Mouse (Mus musculus): ENCODE measurements around the gene C77080. TPM values are rescaled to one million over a fixed set of nuclear protein-coding genes. Genes with fewer than 3 reads are reported as not detected.
"Not testable (repeated sequence)": the region's sequence is repeated elsewhere in the genome, so short reads cannot be mapped to it uniquely, and the experiment has no call there.

C77080 gene
- polyA plus RNA-seq, 1 experiment = 8.7 TPM

- H3K27me3 ChIP-seq (replicated peaks) = peaks cover 49% of the 10 kb centered on the region
- H3K9me3 ChIP-seq = no peaks in the 10 kb centered on the region
- TF ChIP-seq GATA1 (IDR thresholded peaks at IDR 0.05; ENCODE audit: borderline replicate concordance, low read length) = no peak
- peaks cover 78% of the 10 kb centered on the region for H3K36me3 ChIP-seq (replicated peaks; ENCODE audit: low read length)
- peaks cover 11% of the 10 kb centered on the region for H3K4me1 ChIP-seq
- no peak overlapping the region for H3K4me3 ChIP-seq (replicated peaks)
Measured at GRCm38 (mm10) chr4:129222019-129222925, 38.9 kb downstream of the C77080 start.

GRCm38 (mm10) chr4:129221097-129222010 lies 39.9 kb downstream of the C77080 start:
- no peak for TF ChIP-seq GATA1 (IDR thresholded peaks at IDR 0.05; ENCODE audit: borderline replicate concordance, low read length)
- no peak for TF ChIP-seq FLI1 (IDR thresholded peaks at IDR 0.05; ENCODE audit: low read length)
- H3K27me3 ChIP-seq (replicated peaks) = peaks cover 40% of the 10 kb centered on the region
- H3K4me3 ChIP-seq (replicated peaks) = no peak overlapping the region
- H3K9me3 ChIP-seq = no peaks in the 10 kb centered on the region
- peaks cover 7% of the 10 kb centered on the region for H3K4me1 ChIP-seq
- peaks cover 88% of the 10 kb centered on the region for H3K36me3 ChIP-seq (replicated peaks; ENCODE audit: low read length)

- H3K4me3 ChIP-seq (replicated peaks) = no peak overlapping the region
- peaks cover 96% of the 10 kb centered on the region for H3K36me3 ChIP-seq (replicated peaks; ENCODE audit: low read length)
- TF ChIP-seq FLI1 (IDR thresholded peaks at IDR 0.05; ENCODE audit: low read length) (no peak), GATA1 (IDR thresholded peaks at IDR 0.05; ENCODE audit: borderline replicate concordance, low read length) (no peak)
Measured at GRCm38 (mm10) chr4:129220376-129221089, 40.7 kb downstream of the C77080 start.

GRCm38 (mm10) chr4:129219198-129219597 lies 42.0 kb downstream of the C77080 start:
- peaks cover 2% of the 10 kb centered on the region; the same call in 1 of the 2 replicates for H3K4me1 ChIP-seq
- H3K36me3 ChIP-seq (replicated peaks; ENCODE audit: low read length) = peaks cover 98% of the 10 kb centered on the region
- TF ChIP-seq GATA1 (IDR thresholded peaks at IDR 0.05; ENCODE audit: borderline replicate concordance, low read length) (no peak), FLI1 (IDR thresholded peaks at IDR 0.05; ENCODE audit: low read length) (no peak)
- H3K4me3 ChIP-seq (replicated peaks) = no peak overlapping the region
- H3K9me3 ChIP-seq = no peaks in the 10 kb centered on the region
- peaks cover 20% of the 10 kb centered on the region for H3K27me3 ChIP-seq (replicated peaks)

More at GRCm38 (mm10) chr4:129220376-129221089, 40.7 kb downstream of the C77080 start:
- Histone ChIP-seq H3K4me1 (peaks cover 3% of the 10 kb centered on the region; the same call in 1 of the 2 replicates), H3K9me3 (no peaks in the 10 kb centered on the region), H3K27me3 (replicated peaks) (peaks cover 32% of the 10 kb centered on the region)

- TF ChIP-seq GATA1 (IDR thresholded peaks at IDR 0.05; ENCODE audit: borderline replicate concordance, low read length) = no peak
- TF ChIP-seq FLI1 (IDR thresholded peaks at IDR 0.05; ENCODE audit: low read length) = no peak
Measured at GRCm38 (mm10) chr4:129218569-129219175, 42.5 kb downstream of the C77080 start.

GRCm38 (mm10) chr4:129212486-129212885 lies 48.7 kb downstream of the C77080 start:
- H3K9me3 ChIP-seq; H3K4me3 ChIP-seq (replicated peaks); H3K27me3 ChIP-seq (replicated peaks); H3K4me1 ChIP-seq: not testable (repeated sequence)
- peaks cover 94% of the 10 kb centered on the region for H3K36me3 ChIP-seq (replicated peaks; ENCODE audit: low read length)

More at GRCm38 (mm10) chr4:129218569-129219175, 42.5 kb downstream of the C77080 start:
- H3K4me3 ChIP-seq (replicated peaks) = no peak overlapping the region
- H3K9me3 ChIP-seq = no peaks in the 10 kb centered on the region
- no peaks in the 10 kb centered on the region; the same call in 1 of the 2 replicates for H3K4me1 ChIP-seq
- H3K27me3 ChIP-seq (replicated peaks) = peaks cover 15% of the 10 kb centered on the region
- peaks cover 98% of the 10 kb centered on the region for H3K36me3 ChIP-seq (replicated peaks; ENCODE audit: low read length)

- Histone ChIP-seq H3K4me1 (no peaks in the 10 kb centered on the region), H3K27me3 (replicated peaks) (no peaks in the 10 kb centered on the region), H3K4me3 (replicated peaks) (no peak overlapping the region), H3K9me3 (no peaks in the 10 kb centered on the region), H3K36me3 (replicated peaks; ENCODE audit: low read length) (peaks cover 94% of the 10 kb centered on the region)
- TF ChIP-seq GATA1 (IDR thresholded peaks at IDR 0.05; ENCODE audit: borderline replicate concordance, low read length) = no peak
- TF ChIP-seq FLI1 (IDR thresholded peaks at IDR 0.05; ENCODE audit: low read length) = no peak
Measured at GRCm38 (mm10) chr4:129211461-129211860, 49.7 kb downstream of the C77080 start.

- TF ChIP-seq GATA1 (IDR thresholded peaks at IDR 0.05; ENCODE audit: borderline replicate concordance, low read length) (no peak), FLI1 (IDR thresholded peaks at IDR 0.05; ENCODE audit: low read length) (no peak)
- no peaks in the 10 kb centered on the region for H3K9me3 ChIP-seq
- no peaks in the 10 kb centered on the region for H3K27me3 ChIP-seq (replicated peaks)
- H3K36me3 ChIP-seq (replicated peaks; ENCODE audit: low read length) = peaks cover 94% of the 10 kb centered on the region
- no peak overlapping the region for H3K4me3 ChIP-seq (replicated peaks)
- H3K4me1 ChIP-seq = no peaks in the 10 kb centered on the region
Measured at GRCm38 (mm10) chr4:129209504-129209903, 51.7 kb downstream of the C77080 start.

- H3K9me3 ChIP-seq = no peaks in the 10 kb centered on the region
- no peak overlapping the region for H3K4me3 ChIP-seq (replicated peaks)
- no peaks in the 10 kb centered on the region; the same call in 1 of the 2 replicates for H3K4me1 ChIP-seq
- peaks cover 96% of the 10 kb centered on the region for H3K36me3 ChIP-seq (replicated peaks; ENCODE audit: low read length)
- no peaks in the 10 kb centered on the region for H3K27me3 ChIP-seq (replicated peaks)
- TF ChIP-seq GATA1 (IDR thresholded peaks at IDR 0.05; ENCODE audit: borderline replicate concordance, low read length) (no peak), FLI1 (IDR thresholded peaks at IDR 0.05; ENCODE audit: low read length) (no peak)
Measured at GRCm38 (mm10) chr4:129206792-129207191, 54.4 kb downstream of the C77080 start.

Data from megakaryocyte, embryonic 14.5 days (primary cell).